25 mouse cellular contexts compared by ENCODE assay signal in the genomic region with DNA sequence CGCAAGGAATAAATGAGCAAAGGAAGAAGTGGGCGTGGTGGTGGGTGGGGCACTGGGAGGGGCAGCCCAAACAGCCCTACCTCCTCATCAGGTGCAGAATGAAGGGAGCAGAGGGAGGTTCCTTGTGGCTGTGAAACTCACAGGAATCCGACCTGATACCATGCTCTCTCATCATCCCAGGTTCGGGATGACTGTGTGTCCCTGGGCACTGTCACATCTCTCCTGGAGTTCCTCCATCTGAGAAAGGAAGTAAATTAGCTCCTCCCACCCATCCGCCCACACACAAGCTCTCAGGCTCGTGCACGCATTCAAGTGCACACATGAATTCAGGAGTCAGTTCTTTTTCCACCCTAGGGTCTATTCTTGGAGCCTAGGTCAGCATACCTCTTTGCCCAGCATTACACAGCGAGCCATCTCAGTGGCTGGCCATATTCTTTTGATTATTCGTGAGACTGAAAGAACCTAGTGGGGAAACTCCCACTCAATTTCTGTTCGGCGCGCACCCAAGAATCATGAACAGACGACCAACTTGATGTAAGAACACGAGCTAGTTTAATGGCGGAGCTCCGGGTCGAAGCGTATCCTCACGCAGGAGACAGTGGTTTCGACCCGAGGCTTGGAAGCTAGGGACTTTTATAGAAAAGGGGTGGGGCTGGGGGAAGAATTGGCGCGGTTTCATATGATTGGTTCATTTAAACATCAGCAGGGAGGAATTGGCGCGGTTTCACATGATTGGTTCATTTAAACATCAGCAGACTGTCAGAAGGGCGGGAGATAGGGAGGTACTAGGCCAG. TPM values are rescaled to one million over a fixed set of nuclear protein-coding genes. Genes with fewer than 3 reads are reported as not detected.
DNase-seq lines count a peak whose midpoint lies in the region; ATAC-seq and TF ChIP-seq lines count a peak whose summit lies in the region.
"Had no signal": no experiment of that assay in that cellular context is flagged by ENCODE, and none has a peak within 500 bp of the region (broad histone marks: within the 10 kb centered on the region; RNA-seq: fewer than 3 reads in every experiment).

No protein-coding gene starts in this region.

- TF ChIP-seq EP300 in liver, postnatal 0 days (IDR thresholded peaks at IDR 0.05; ENCODE audit: low read depth): no peak

- DNase-seq in liver (peak; percentile 45), ES-E14 (ENCODE audit: low read depth, low spot score) (no peak)
- DNase-seq in liver, postnatal 0 days: no peak
- DNase-seq in splenic B cell, adult 2 months (ENCODE audit: low read depth, low spot score): peak; percentile 47
- no peak for DNase-seq in testis, postnatal 14 days (ENCODE audit: low spot score)
- DNase-seq in kidney, postnatal 36 days: no peak
- DNase-seq: cerebellum, adult 11-12 months; cerebellum, postnatal 25 days; embryo, embryonic 11 days; kidney, adult 2 months; kidney, postnatal 10 days; layer of hippocampus, postnatal 36 days; lung, adult 2 months; lung, postnatal 14 days; right cerebral cortex, postnatal 14 days; thymus, postnatal 36 days had no signal

- no peaks in the 10 kb centered on the region for H3K36me3 ChIP-seq in liver, postnatal 0 days (replicated peaks; ENCODE audit: insufficient read depth, low read length)
- no peaks in the 10 kb centered on the region for H3K36me3 ChIP-seq in ES-E14 (ENCODE audit: control insufficient read depth, insufficient read depth, low read length, poor library complexity, severe bottlenecking)
- H3K36me3 ChIP-seq in splenic B cell, adult 2 months (ENCODE audit: control insufficient read depth, insufficient read depth, low read length, poor library complexity, severe bottlenecking): no peaks in the 10 kb centered on the region
- no peaks in the 10 kb centered on the region for H3K36me3 ChIP-seq in midbrain, embryonic 16.5 days (ENCODE audit: control insufficient read depth, insufficient read depth, low read length)
- H3K36me3 ChIP-seq: heart, embryonic 10.5 days; hindbrain, embryonic 15.5 days; limb, embryonic 12.5 days; liver, embryonic 12.5 days; midbrain, embryonic 10.5 days had no signal

- H3K4me2 ChIP-seq in liver, postnatal 0 days (ENCODE audit: low read depth, low read length): no peak overlapping the region
- no peak overlapping the region for H3K4me2 ChIP-seq in midbrain, embryonic 16.5 days (ENCODE audit: low read length)
- H3K4me2 ChIP-seq: hindbrain, embryonic 15.5 days; limb, embryonic 12.5 days; liver, embryonic 12.5 days had no signal

- H3K4me3 ChIP-seq in liver, postnatal 0 days (ENCODE audit: low read depth, low read length): no peak overlapping the region
- peak overlapping the region; percentile 52 to 59 for H3K4me3 ChIP-seq in ES-E14 (ENCODE audit: insufficient read depth in 1 of 2, low read depth in 1 of 2, low read length in 2 of 2, poor library complexity in 1 of 2, severe bottlenecking in 1 of 2)
- H3K4me3 ChIP-seq in embryonic fibroblast, embryonic 13.5 days (ENCODE audit: insufficient read depth, low read length): no peak overlapping the region
- no peak overlapping the region for H3K4me3 ChIP-seq in midbrain, embryonic 16.5 days (ENCODE audit: low read depth, low read length)
- H3K4me3 ChIP-seq: heart, embryonic 10.5 days; hindbrain, embryonic 15.5 days; limb, embryonic 12.5 days; liver, embryonic 12.5 days; midbrain, embryonic 10.5 days had no signal

- in situ Hi-C loops in ES-E14 (cut with MboI; ENCODE audit: low sequenced_read_pairs in 2 of 2, unreplicated experiment in 2 of 2): no loop called here

- no peaks in the 10 kb centered on the region for H3K27me3 ChIP-seq in liver, postnatal 0 days (ENCODE audit: insufficient read depth, low read length)
- no peaks in the 10 kb centered on the region for H3K27me3 ChIP-seq in splenic B cell, adult 2 months (ENCODE audit: control insufficient read depth, insufficient read depth, low read length, poor library complexity, severe bottlenecking)
- H3K27me3 ChIP-seq in midbrain, embryonic 16.5 days (ENCODE audit: control insufficient read depth, insufficient read depth, low read depth, low read length): no peaks in the 10 kb centered on the region
- H3K27me3 ChIP-seq: hindbrain, embryonic 15.5 days; limb, embryonic 12.5 days; liver, embryonic 12.5 days had no signal

- peaks cover 16% of the 10 kb centered on the region for H3K4me1 ChIP-seq in liver, postnatal 0 days (ENCODE audit: insufficient read depth)
- H3K4me1 ChIP-seq in ES-E14 (ENCODE audit: control insufficient read depth in 2 of 2, insufficient read depth in 2 of 2, low read length in 2 of 2, poor library complexity in 1 of 2): peaks cover 16 to 43% of the 10 kb centered on the region in 2 experiments
- peaks cover 8% of the 10 kb centered on the region; the same call in 1 of the 2 replicates for H3K4me1 ChIP-seq in embryonic fibroblast, embryonic 13.5 days (ENCODE audit: control insufficient read depth, insufficient read depth, low read length)
- H3K4me1 ChIP-seq in midbrain, embryonic 16.5 days (ENCODE audit: control insufficient read depth, insufficient read depth, low read length): no peaks in the 10 kb centered on the region

- TF ChIP-seq CTCF in liver, postnatal 0 days (IDR thresholded peaks at IDR 0.05; ENCODE audit: low read depth): no peak
- no peak for TF ChIP-seq CTCF in embryonic fibroblast, embryonic 13.5 days (IDR thresholded peaks at IDR 0.05; ENCODE audit: borderline replicate concordance, insufficient read depth, low read length)

- no peak for ATAC-seq in liver, postnatal 0 days
- no peak for ATAC-seq in midbrain, embryonic 16.5 days
- ATAC-seq: CD4-positive, CD25-positive, alpha-beta regulatory T cell, adult 4 months; forebrain, embryonic 14.5 days; liver, embryonic 12.5 days had no signal

- no peak overlapping the region for H3K27ac ChIP-seq in liver, postnatal 0 days (ENCODE audit: low read depth)
- peak overlapping the region; percentile 96 for H3K27ac ChIP-seq in ES-E14 (ENCODE audit: insufficient read depth, low read depth, low read length, poor library complexity, severe bottlenecking)
- H3K27ac ChIP-seq in embryonic fibroblast, embryonic 13.5 days (ENCODE audit: insufficient read depth, low read length): peak overlapping the region; percentile 69; the same call in 1 of the 2 replicates
- no peak overlapping the region for H3K27ac ChIP-seq in midbrain, embryonic 16.5 days (ENCODE audit: low read length)
- H3K27ac ChIP-seq: hindbrain, embryonic 15.5 days; limb, embryonic 12.5 days; midbrain, embryonic 10.5 days had no signal

- 84% methylated on average over 26 of the region's 26 CpGs for WGBS in liver, postnatal 0 days (ENCODE audit: insufficient replicate concordance)
- 93% methylated on average over 26 of the region's 26 CpGs for WGBS in midbrain, embryonic 16.5 days

- no peak overlapping the region for H3K9ac ChIP-seq in liver, postnatal 0 days (replicated peaks)
- H3K9ac ChIP-seq in ES-E14 (ENCODE audit: insufficient read depth, low read depth, low read length, poor library complexity, severe bottlenecking): peak overlapping the region; percentile 89
- no peak overlapping the region for H3K9ac ChIP-seq in midbrain, embryonic 16.5 days (ENCODE audit: low read depth, low read length)
- H3K9ac ChIP-seq: hindbrain, embryonic 15.5 days; limb, embryonic 12.5 days; liver, embryonic 12.5 days had no signal

- no peak for TF ChIP-seq POLR2A in embryonic fibroblast, embryonic 13.5 days (IDR thresholded peaks at IDR 0.05; ENCODE audit: low read depth, low read length)

- H3K9me3 ChIP-seq in liver, postnatal 0 days (ENCODE audit: low read length): no peaks in the 10 kb centered on the region
- H3K9me3 ChIP-seq in ES-E14 (ENCODE audit: control insufficient read depth, insufficient read depth, low read depth, low read length): no peaks in the 10 kb centered on the region
- H3K9me3 ChIP-seq in midbrain, embryonic 16.5 days (replicated peaks; ENCODE audit: control insufficient read depth, low read length, poor library complexity, severe bottlenecking): no peaks in the 10 kb centered on the region
- H3K9me3 ChIP-seq: heart, embryonic 10.5 days; hindbrain, embryonic 15.5 days; limb, embryonic 12.5 days; liver, embryonic 12.5 days; midbrain, embryonic 10.5 days had no signal

TF ChIP-seq in ES-E14, 5 proteins besides CTCF, POLR2A, EP300 and RAD21:
- 0 out of 2 replicates have a peak, but pooled peaks have one; percentile 8 for TF ChIP-seq HCFC1 (IDR thresholded peaks at IDR 0.05; ENCODE audit: borderline replicate concordance, insufficient read depth, low read length)
- no peak for TF ChIP-seq ZNF384 (IDR thresholded peaks at IDR 0.05; ENCODE audit: low read depth, low read length)

RNA-seq across cellular contexts. Expression of gene Clic4, which starts 27.8 kb away (rescaled TPM):
- 52.2 and 64.6 TPM in 2 replicates for polyA plus RNA-seq in liver, postnatal 0 days (2015; fragmentation: Nextera tagmentation; extraction: Ambion mirVana)
- total RNA-seq in ES-E14 (2012; rRNA removed): 62.4 and 69.3 TPM in 2 replicates
- polyA plus RNA-seq in embryonic fibroblast, embryonic 13.5 days (2011; ENCODE audit: insufficient read length, low read depth, missing spikeins): 223 and 251 TPM in 2 replicates
- 49.2 and 55.6 TPM in 2 replicates for polyA plus RNA-seq in midbrain, embryonic 16.5 days (2015; fragmentation: Nextera tagmentation; extraction: Ambion mirVana)

RNA-seq across cellular contexts. Expression of gene Srrm1, which starts 52.7 kb away (rescaled TPM):
- polyA plus RNA-seq in liver, postnatal 0 days (2015; fragmentation: Nextera tagmentation; extraction: Ambion mirVana): 79.3 and 90.6 TPM in 2 replicates
- total RNA-seq in ES-E14 (2012; rRNA removed): 62.4 and 62.8 TPM in 2 replicates
- 160 and 173 TPM in 2 replicates for polyA plus RNA-seq in embryonic fibroblast, embryonic 13.5 days (2011; ENCODE audit: insufficient read length, low read depth, missing spikeins)
- polyA plus RNA-seq in midbrain, embryonic 16.5 days (2015; fragmentation: Nextera tagmentation; extraction: Ambion mirVana): 172 and 196 TPM in 2 replicates

Comparison
In these comparisons a context has a peak if more than half of its experiments do, and no peak if none do; other contexts are left out.
1. DNase-seq: peak in liver (single experiment) and splenic B cell, adult 2 months (single experiment); none in liver, postnatal 0 days (single experiment), ES-E14 (single experiment), testis, postnatal 14 days (single experiment) and kidney, postnatal 36 days (0 of 2).
2. H3K27ac ChIP-seq: peak in ES-E14 (single experiment) and embryonic fibroblast, embryonic 13.5 days (single experiment); none in liver, postnatal 0 days (single experiment) and midbrain, embryonic 16.5 days (single experiment).
3. H3K4me3 ChIP-seq: peak in ES-E14 (2 of 2); none in liver, postnatal 0 days (single experiment), embryonic fibroblast, embryonic 13.5 days (single experiment) and midbrain, embryonic 16.5 days (single experiment).